Mouse (Mus musculus): ENCODE results near the gene Cmpk2. TPM values are rescaled to one million over a fixed set of nuclear protein-coding genes. Genes with fewer than 3 reads are reported as not detected.
A peak's percentile ranks its signal among the peaks of the same experiment; 100 is the strongest.
"Not testable (repeated sequence)": the region's sequence is repeated elsewhere in the genome, so short reads cannot be mapped to it uniquely, and the experiment has no call there.

Cmpk2 gene
- total RNA-seq, 2 experiments from 2014 or later: 16.8 to 18.1 TPM

DNA sequence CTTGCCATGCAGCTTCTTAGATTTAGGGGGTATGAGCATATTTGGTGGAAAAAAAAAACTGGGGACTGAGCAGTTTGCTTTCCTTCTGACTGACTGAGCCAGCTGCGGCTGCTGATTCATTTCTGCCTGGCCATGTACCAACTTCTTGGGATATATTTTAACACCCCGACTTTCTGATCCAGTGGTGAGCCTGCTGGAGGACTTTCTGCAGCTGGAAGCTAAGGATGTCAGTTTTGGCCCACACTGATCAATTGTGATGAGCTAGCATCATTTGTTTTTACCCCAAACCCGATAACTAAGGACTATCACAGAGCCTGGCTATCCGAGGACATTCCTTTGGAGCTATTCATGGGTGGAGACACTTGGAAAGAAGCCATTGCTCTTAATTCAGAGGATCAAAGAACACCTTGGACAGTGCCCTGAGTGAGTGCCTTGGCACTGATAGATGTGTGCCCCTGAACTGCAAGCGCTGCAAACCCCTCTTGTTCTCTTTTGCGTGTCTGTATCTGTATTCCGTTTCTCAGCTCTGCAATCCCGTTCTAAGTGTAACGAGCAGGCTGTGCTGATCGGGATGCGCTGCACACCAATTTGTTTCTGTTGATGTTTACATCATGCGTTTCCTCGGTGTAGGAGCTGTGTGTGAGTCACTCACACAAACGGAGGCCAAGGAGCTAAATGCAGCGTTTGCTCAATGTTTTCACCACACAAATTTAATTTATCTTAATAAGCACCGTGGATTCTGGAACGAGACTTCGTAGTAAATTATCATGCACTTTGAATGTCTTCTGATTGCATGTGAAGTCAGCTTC is 9.4 kb downstream of the Cmpk2 start:
- intact Hi-C loops (cut with DNase I): no loop called here

DNA sequence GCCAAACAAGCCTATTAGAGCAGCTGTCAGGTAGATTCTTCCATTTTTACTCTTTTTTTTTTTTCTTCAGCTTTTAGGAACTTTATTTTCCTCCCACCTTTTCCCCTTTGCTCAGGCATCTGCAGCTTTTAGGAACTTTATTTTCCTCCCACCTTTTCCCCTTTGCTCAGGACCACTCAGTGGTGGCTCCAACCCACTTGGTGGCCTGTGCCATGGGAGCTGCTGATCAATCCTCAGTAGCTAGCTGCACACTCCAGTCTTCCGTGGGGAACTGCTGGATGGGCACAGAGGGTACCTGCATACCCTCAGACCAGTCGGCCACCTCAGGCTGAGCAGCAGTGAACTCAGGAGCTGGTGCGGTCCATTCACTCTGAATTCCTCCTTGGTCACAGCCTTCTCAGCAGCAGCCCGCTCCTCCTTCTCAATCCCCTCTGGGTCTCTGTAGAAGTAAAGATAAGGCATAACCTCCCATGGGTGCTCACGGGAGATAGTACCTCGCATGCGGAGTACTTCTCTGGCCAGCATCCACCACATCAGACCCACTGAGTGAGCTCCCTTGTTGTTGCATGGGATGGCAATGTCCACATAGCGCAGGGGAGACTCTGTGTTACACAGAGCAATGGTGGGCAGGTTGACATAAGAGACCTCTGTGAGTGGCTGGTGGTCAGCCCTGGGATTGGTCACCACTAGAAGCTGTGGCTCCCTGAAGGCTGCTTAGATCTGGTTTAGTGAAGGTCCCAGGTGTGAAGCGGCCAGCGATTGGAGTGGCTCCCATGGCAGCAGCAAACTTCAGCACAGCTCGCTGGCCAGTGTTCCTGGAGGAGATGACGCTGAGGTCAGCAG is 17.0 kb downstream of the Cmpk2 start:
- DNase-seq; intact Hi-C loops (cut with DNase I): not testable (repeated sequence)

More for the DNA sequence above, 9.4 kb downstream of the Cmpk2 start:
- DNase-seq: no peak

DNA sequence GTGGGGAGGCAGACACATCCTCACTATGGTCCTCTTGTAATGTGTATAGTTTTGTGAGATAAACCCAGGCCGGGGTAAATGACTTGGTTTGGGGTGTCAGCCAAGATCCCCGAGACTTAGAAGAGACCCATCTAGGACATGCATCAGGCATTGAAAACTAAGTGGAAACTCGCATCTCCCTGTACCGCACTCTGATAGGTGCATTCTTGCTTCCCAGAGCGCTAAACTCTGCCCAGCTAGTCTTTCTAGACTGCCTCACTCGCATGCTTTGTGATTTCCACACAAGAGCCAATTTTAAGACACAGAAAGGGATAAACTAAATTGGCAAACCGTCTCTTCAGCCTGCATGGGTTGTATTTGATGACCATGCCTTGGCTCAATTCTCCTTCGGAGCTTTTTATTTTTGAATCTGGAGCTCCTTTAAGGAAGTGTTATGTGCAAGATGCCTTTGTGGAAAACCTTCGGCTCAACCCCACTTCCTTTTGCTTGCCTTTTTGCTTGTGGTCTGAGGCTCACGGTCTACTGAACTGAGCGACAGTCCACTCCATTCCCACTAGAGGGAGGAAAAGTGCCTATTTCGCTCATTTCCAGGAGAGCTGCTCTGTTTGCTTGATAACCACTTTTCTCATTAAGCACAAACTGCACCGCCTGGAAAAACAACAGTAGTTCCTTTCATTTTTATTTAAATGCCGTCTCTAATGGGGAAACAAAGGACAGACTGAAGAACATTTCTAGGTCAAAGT is 19.0 kb downstream of the Cmpk2 start:
- peak; percentile 32 for DNase-seq

DNA sequence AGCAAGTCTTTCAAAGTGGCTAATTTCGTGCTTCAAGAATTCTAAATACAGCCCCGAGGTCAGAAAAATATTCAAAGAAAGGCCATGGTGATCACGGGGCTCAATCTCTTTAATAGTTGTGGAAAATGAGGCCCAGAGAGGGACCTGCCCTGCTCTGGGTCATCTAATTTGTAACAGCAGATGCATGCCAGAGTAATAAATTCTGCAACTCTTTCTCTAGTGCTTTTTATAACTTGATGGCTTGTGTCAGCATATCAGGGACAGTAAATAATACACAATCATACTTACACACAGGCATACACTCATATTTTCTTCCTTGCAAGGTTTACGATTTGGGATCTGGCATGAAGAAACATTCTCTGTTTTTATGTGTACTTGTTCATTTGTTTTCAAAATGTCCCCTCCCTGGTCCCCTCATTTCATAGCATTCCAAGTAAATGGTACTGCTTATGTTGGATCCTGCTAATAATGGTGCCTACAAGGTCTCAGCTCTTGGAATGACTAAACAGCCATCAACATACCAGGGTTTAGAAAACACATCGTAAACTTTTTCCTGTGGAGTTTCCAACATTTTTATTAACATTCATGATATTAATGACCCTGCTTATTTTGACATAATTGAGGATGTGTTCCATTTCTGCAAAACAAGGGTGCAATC is 19.7 kb downstream of the Cmpk2 start:
- intact Hi-C loops (cut with DNase I): no loop called here
- DNase-seq: no peak

More for the DNA sequence above, 19.0 kb downstream of the Cmpk2 start:
- intact Hi-C loops (cut with DNase I): no loop called here

DNA sequence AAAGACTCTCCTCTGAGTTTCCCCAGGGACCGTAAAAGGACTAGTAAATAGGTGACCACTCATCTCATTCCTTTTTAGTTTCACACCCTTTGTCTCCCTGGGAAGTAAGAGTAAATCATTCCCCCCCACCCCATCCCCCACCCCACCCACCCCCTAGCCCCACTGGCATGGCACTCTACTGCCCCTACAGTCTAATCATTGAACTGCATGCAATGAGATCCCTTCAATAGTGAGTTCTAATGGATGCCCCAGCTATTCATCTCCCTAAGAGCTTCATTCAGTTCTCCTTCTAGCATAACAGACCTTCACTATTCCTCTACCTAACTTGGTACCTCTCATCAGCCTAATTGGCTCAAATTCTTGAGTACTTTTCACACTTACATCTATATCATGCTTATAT is 20.9 kb downstream of the Cmpk2 start:
- intact Hi-C loops (cut with DNase I): no loop called here

DNA sequence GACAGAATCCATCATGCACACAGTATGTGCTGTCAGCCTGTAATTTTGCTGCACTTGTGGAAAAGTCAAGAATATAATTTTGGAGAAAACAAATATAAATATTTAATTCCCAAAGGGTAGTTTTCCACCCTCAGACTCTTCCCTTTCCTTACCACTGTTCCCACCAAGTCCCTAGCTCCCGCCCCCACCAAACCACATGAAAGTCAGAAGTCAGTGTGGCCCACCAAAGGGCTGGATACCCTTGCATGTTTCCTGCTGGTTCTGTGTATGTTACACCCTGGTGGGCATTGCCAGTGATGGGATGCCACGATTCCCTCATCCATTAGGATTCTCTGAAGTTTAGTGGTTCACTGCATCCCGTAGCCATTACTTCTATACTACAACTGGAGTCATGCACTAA is 32.0 kb downstream of the Cmpk2 start:
- intact Hi-C loops (cut with DNase I): no loop called here
- DNase-seq: no peak

More for the DNA sequence above, 20.9 kb downstream of the Cmpk2 start:
- no peak for DNase-seq

DNA sequence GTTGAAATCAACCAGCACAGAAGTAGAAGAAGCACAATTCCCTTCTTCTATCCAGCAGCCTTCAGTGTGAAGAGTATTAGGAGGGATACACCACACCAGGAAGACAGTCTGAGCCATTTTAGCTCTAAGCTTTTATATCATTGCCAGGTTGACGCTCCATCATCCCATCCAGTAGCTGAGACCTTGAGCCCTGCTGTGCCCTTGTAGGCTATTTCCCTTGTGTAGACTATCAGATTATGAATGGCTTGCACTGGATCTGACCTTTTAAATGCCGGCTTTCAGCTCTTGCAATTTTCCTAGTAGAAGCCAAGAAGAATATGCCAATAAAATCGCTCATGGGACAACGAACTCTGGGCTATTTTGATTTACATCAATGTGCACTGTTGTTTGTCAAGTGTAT is 42.0 kb downstream of the Cmpk2 start:
- intact Hi-C loops (cut with DNase I): no loop called here
- DNase-seq: no peak

DNA sequence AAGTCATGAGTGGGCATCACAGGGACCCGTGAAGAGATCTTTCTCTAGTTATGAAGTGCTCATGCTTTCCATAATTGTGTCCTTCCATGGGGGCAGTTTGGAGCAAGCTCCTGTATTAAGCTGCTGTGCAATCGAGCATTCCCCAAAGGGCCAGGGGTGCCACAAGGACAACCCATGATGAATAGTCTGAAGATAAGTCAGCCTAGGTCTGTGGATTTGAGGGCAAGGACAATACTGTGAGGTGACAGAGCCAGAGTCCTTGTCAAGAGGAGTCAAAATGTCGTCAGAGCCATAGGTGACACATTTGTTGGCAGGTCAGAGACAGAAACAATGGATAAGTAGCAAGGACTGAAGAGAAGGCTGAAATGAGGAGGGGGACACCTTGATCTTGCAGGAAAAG is 49.2 kb downstream of the Cmpk2 start:
- intact Hi-C loops (cut with DNase I): no loop called here
- DNase-seq: no peak

DNA sequence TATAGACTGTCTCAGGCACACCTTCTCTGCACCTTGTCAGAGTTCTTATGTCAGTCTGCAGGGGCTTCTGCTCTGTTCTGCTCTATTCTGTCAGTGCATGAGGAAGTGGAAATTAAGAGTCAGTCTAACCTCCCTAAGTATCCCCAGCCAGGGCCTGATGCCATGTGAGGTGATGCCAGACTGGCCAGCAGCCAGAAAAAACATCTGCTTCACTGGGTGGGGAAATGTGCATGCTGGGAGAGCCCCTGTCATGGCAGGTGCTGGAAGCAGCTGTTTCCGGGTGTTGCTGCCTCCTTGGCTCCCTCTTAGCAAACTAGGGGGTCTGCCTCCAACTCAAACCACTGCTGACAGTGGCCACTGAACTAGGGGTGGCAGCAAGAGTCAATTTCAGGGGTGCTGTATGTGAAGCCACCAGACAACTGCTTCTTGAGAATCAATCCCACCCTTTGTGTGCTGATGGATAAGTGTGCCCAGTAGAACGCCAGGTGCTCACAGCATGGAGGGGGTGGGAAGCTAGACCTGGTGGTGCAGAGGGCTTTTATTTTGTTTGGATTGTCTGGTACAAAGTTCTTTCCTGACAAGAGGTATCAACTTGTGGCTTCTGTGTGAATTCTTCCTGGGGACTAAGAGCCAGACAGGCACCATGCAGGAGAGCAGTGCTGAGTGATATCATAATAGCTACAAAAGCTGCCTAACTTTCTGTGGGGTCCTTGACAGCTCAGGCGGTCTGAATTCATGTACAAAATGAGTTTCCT is 56.1 kb downstream of the Cmpk2 start:
- DNase-seq: peak; percentile 88
- intact Hi-C loops (cut with DNase I): no loop called here

DNA sequence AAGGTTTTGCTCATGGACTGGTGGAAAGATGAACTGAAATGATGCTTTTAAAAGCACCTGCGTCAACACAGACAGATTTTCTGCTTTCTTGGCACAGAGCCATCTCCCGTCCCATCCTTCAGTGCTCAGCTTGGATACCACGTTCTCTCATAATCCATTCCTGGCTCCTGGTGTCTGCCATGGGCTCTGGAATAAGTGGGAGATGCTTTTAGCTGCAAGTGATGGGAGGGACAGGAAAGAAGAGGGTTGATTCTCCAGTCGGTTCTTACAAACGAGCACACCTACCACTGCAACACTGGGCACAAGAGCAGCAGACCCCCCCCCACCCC is 56.7 kb downstream of the Cmpk2 start:
- peak; percentile 41 for DNase-seq
- intact Hi-C loops (cut with DNase I): no loop called here

Other genes with a start within 250 kb of the Cmpk2 start
- gene Rnf144a, start 54.0 kb upstream of the Cmpk2 start, total RNA-seq (2021): 10 to 100 TPM; 41.8 to 45.4 TPM
- gene Rsad2, start 12.8 kb upstream of the Cmpk2 start, total RNA-seq (2021): under 1 TPM; 0.14 to 0.26 TPM